Mouse (Mus musculus) telencephalon, adult 2 months (tissue): ENCODE measurements at regions not wholly inside any gene's neighbourhood (a gene's known extent, or its start where the extent isn't known, plus 50 kb on each side); places are given as distances from the start of the nearest gene placed in this dataset.

Experiments used
- DNase-seq: peaks from one replicate; pipeline ENCODE4 v3.0.0-alpha.2; 2011; ENCODE audit warnings: low read depth, low spot score

DNA sequence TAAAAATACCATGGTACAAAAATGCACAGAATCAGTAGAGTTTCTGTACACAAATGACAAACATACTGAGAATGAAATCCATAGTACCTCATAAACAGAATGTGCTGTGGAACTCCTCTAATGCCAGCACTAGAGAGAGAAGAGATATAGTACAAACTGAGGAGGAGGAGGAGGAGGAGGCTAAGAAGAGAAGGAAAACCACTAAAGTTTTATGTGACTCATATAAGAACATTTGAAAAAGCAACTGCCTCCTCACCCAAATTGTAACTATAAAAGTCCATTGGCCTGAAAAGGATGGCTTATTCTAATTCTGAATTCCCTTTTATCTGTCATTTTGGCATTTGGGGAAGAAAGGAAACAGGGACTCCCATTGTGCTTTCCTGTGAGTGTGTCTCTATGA lies 567.7 kb downstream of the Actrt1 start:
- DNase-seq = peak; percentile 9
